Mouse (Mus musculus): Measurements from ENCODE around the gene Clybl. TPM values are rescaled to one million over a fixed set of nuclear protein-coding genes. Genes with fewer than 3 reads are reported as not detected.

The Clybl gene
- polyA plus RNA-seq, 1 experiment from 2014 or later, result 31.8 TPM

- DNase-seq (ENCODE audit: low spot score), result no peak
- Histone ChIP-seq H3K4me3 (ENCODE audit: low read depth, low read length) (no peak overlapping the region), H3K4me2 (ENCODE audit: low read length) (no peak overlapping the region), H3K27ac (ENCODE audit: low read depth) (no peak overlapping the region), H3K9ac (ENCODE audit: low read length) (no peak overlapping the region), H3K4me1 (replicated peaks; ENCODE audit: control insufficient read depth, insufficient read depth, low read length) (no peaks in the 10 kb centered on the region), H3K9me3 (ENCODE audit: control insufficient read depth, low read length) (no peaks in the 10 kb centered on the region), H3K36me3 (ENCODE audit: control insufficient read depth, insufficient read depth, low read length) (no peaks in the 10 kb centered on the region), H3K27me3 (replicated peaks; ENCODE audit: control insufficient read depth, insufficient read depth, low read length) (no peaks in the 10 kb centered on the region)
- ATAC-seq (replicated peaks; ENCODE audit: low FRiP score, low TSS enrichment, low read depth), result no peak
- 85% methylated on average over 23 of the region's 23 CpGs for WGBS
These were observed 177.8 kb downstream of the Clybl start for GRCm38 (mm10) chr14:122359136-122359905.

- ATAC-seq (replicated peaks; ENCODE audit: low FRiP score, low TSS enrichment, low read depth) (no peak), DNase-seq (ENCODE audit: low spot score) (no peak)
- no peaks in the 10 kb centered on the region for H3K4me1 ChIP-seq (replicated peaks; ENCODE audit: control insufficient read depth, insufficient read depth, low read length)
- no peak overlapping the region for H3K27ac ChIP-seq (ENCODE audit: low read depth)
- whole genome bisulfite sequencing, result 71% methylated on average over 9 of the region's 9 CpGs
- no peak overlapping the region for H3K4me3 ChIP-seq (ENCODE audit: low read depth, low read length)
- H3K36me3 ChIP-seq (ENCODE audit: control insufficient read depth, insufficient read depth, low read length), result no peaks in the 10 kb centered on the region
- no peaks in the 10 kb centered on the region for H3K9me3 ChIP-seq (ENCODE audit: control insufficient read depth, low read length)
- no peak overlapping the region for H3K4me2 ChIP-seq (ENCODE audit: low read length)
- H3K9ac ChIP-seq (ENCODE audit: low read length), result no peak overlapping the region
- H3K27me3 ChIP-seq (replicated peaks; ENCODE audit: control insufficient read depth, insufficient read depth, low read length), result no peaks in the 10 kb centered on the region
These were observed 180.3 kb downstream of the Clybl start for GRCm38 (mm10) chr14:122361807-122362206.

- no peak for DNase-seq (ENCODE audit: low spot score)
- H3K9me3 ChIP-seq (ENCODE audit: control insufficient read depth, low read length), result no peaks in the 10 kb centered on the region
- no peak overlapping the region for H3K4me2 ChIP-seq (ENCODE audit: low read length)
- H3K4me1 ChIP-seq (replicated peaks; ENCODE audit: control insufficient read depth, insufficient read depth, low read length), result no peaks in the 10 kb centered on the region
- no peak overlapping the region for H3K27ac ChIP-seq (ENCODE audit: low read depth)
- 19% methylated on average over 6 of the region's 6 CpGs for WGBS
- no peaks in the 10 kb centered on the region for H3K36me3 ChIP-seq (ENCODE audit: control insufficient read depth, insufficient read depth, low read length)
- ATAC-seq (replicated peaks; ENCODE audit: low FRiP score, low TSS enrichment, low read depth), result no peak
- H3K27me3 ChIP-seq (replicated peaks; ENCODE audit: control insufficient read depth, insufficient read depth, low read length), result no peaks in the 10 kb centered on the region
- no peak overlapping the region for H3K4me3 ChIP-seq (ENCODE audit: low read depth, low read length)
- H3K9ac ChIP-seq (ENCODE audit: low read length), result no peak overlapping the region
These were observed 181.7 kb downstream of the Clybl start for GRCm38 (mm10) chr14:122363156-122363555.

- no peaks in the 10 kb centered on the region for H3K9me3 ChIP-seq (ENCODE audit: control insufficient read depth, low read length)
These were observed 182.5 kb downstream of the Clybl start for GRCm38 (mm10) chr14:122364026-122364425.

GRCm38 (mm10) chr14:122367252-122367868 lies 185.9 kb downstream of the Clybl start:
- H3K4me3 ChIP-seq (ENCODE audit: low read depth, low read length), result no peak overlapping the region
- DNase-seq (ENCODE audit: low spot score) (no peak), ATAC-seq (replicated peaks; ENCODE audit: low FRiP score, low TSS enrichment, low read depth) (no peak)
- no peak overlapping the region for H3K9ac ChIP-seq (ENCODE audit: low read length)
- H3K4me1 ChIP-seq (replicated peaks; ENCODE audit: control insufficient read depth, insufficient read depth, low read length), result no peaks in the 10 kb centered on the region
- no peaks in the 10 kb centered on the region for H3K36me3 ChIP-seq (ENCODE audit: control insufficient read depth, insufficient read depth, low read length)
- no peak overlapping the region for H3K27ac ChIP-seq (ENCODE audit: low read depth)
- H3K27me3 ChIP-seq (replicated peaks; ENCODE audit: control insufficient read depth, insufficient read depth, low read length), result no peaks in the 10 kb centered on the region
- no peak overlapping the region for H3K4me2 ChIP-seq (ENCODE audit: low read length)
- no peaks in the 10 kb centered on the region for H3K9me3 ChIP-seq (ENCODE audit: control insufficient read depth, low read length)
- 87% methylated on average over 28 of the region's 28 CpGs for WGBS

More at GRCm38 (mm10) chr14:122364026-122364425, 182.5 kb downstream of the Clybl start:
- WGBS, result 90% methylated on average over 3 of the region's 3 CpGs
- Histone ChIP-seq H3K36me3 (ENCODE audit: control insufficient read depth, insufficient read depth, low read length) (no peaks in the 10 kb centered on the region), H3K9ac (ENCODE audit: low read length) (no peak overlapping the region), H3K4me3 (ENCODE audit: low read depth, low read length) (no peak overlapping the region), H3K27ac (ENCODE audit: low read depth) (no peak overlapping the region), H3K4me1 (replicated peaks; ENCODE audit: control insufficient read depth, insufficient read depth, low read length) (no peaks in the 10 kb centered on the region), H3K4me2 (ENCODE audit: low read length) (no peak overlapping the region), H3K27me3 (replicated peaks; ENCODE audit: control insufficient read depth, insufficient read depth, low read length) (no peaks in the 10 kb centered on the region)
- DNase-seq (ENCODE audit: low spot score), result no peak
- no peak for ATAC-seq (replicated peaks; ENCODE audit: low FRiP score, low TSS enrichment, low read depth)

- Histone ChIP-seq H3K9ac (ENCODE audit: low read length) (no peak overlapping the region), H3K27me3 (replicated peaks; ENCODE audit: control insufficient read depth, insufficient read depth, low read length) (no peaks in the 10 kb centered on the region; the same call in 1 of the 2 replicates), H3K4me3 (ENCODE audit: low read depth, low read length) (no peak overlapping the region), H3K9me3 (ENCODE audit: control insufficient read depth, low read length) (no peaks in the 10 kb centered on the region), H3K4me2 (ENCODE audit: low read length) (no peak overlapping the region), H3K27ac (ENCODE audit: low read depth) (no peak overlapping the region), H3K4me1 (replicated peaks; ENCODE audit: control insufficient read depth, insufficient read depth, low read length) (no peaks in the 10 kb centered on the region), H3K36me3 (ENCODE audit: control insufficient read depth, insufficient read depth, low read length) (no peaks in the 10 kb centered on the region)
- ATAC-seq (replicated peaks; ENCODE audit: low FRiP score, low TSS enrichment, low read depth), result no peak
- no peak for DNase-seq (ENCODE audit: low spot score)
- 88% methylated on average over 3 of the region's 3 CpGs for WGBS
These were observed 186.4 kb downstream of the Clybl start for GRCm38 (mm10) chr14:122367882-122368418.

GRCm38 (mm10) chr14:122368501-122368900 lies 187.0 kb downstream of the Clybl start:
- ATAC-seq (replicated peaks; ENCODE audit: low FRiP score, low TSS enrichment, low read depth) (no peak), DNase-seq (ENCODE audit: low spot score) (no peak)
- Histone ChIP-seq H3K9me3 (ENCODE audit: control insufficient read depth, low read length) (no peaks in the 10 kb centered on the region), H3K9ac (ENCODE audit: low read length) (no peak overlapping the region), H3K4me1 (replicated peaks; ENCODE audit: control insufficient read depth, insufficient read depth, low read length) (no peaks in the 10 kb centered on the region), H3K4me2 (ENCODE audit: low read length) (no peak overlapping the region), H3K36me3 (ENCODE audit: control insufficient read depth, insufficient read depth, low read length) (no peaks in the 10 kb centered on the region), H3K4me3 (ENCODE audit: low read depth, low read length) (no peak overlapping the region), H3K27me3 (replicated peaks; ENCODE audit: control insufficient read depth, insufficient read depth, low read length) (peaks cover 4% of the 10 kb centered on the region; the same call in 1 of the 2 replicates), H3K27ac (ENCODE audit: low read depth) (no peak overlapping the region)
- WGBS, result 78% methylated on average over 8 of the region's 8 CpGs

GRCm38 (mm10) chr14:122371979-122372378 lies 190.5 kb downstream of the Clybl start:
- H3K9ac ChIP-seq (ENCODE audit: low read length), result no peak overlapping the region
- no peak for DNase-seq (ENCODE audit: low spot score)
- no peaks in the 10 kb centered on the region for H3K36me3 ChIP-seq (ENCODE audit: control insufficient read depth, insufficient read depth, low read length)
- H3K4me2 ChIP-seq (ENCODE audit: low read length), result no peak overlapping the region
- H3K4me3 ChIP-seq (ENCODE audit: low read depth, low read length), result no peak overlapping the region
- ATAC-seq (replicated peaks; ENCODE audit: low FRiP score, low TSS enrichment, low read depth), result no peak
- H3K4me1 ChIP-seq (replicated peaks; ENCODE audit: control insufficient read depth, insufficient read depth, low read length), result no peaks in the 10 kb centered on the region
- 49% methylated on average over 5 of the region's 5 CpGs for WGBS
- no peaks in the 10 kb centered on the region for H3K9me3 ChIP-seq (ENCODE audit: control insufficient read depth, low read length)
- peaks cover 7% of the 10 kb centered on the region; the same call in 1 of the 2 replicates for H3K27me3 ChIP-seq (replicated peaks; ENCODE audit: control insufficient read depth, insufficient read depth, low read length)
- H3K27ac ChIP-seq (ENCODE audit: low read depth), result no peak overlapping the region
